Mouse (Mus musculus) G1E (cell line): Measurements from ENCODE around the gene Gm5108.

Experiments used
- CTCF ChIP-seq: IDR thresholded peaks from 2 replicates; pipeline ENCODE4 v1.5.1; 2012; ENCODE audit warnings: low read depth, low read length, inconsistent platforms, mixed read lengths
- GATA1 ChIP-seq: IDR thresholded peaks from 2 replicates; pipeline ENCODE4 v1.6.1; 2012; ENCODE audit warnings: borderline replicate concordance, low read length, inconsistent platforms, mixed read lengths
- GATA2 ChIP-seq: IDR thresholded peaks from 2 replicates; pipeline ENCODE4 v1.6.1; 2012; ENCODE audit warnings: low read depth, low read length, inconsistent platforms, borderline replicate concordance
- POLR2AphosphoS5 ChIP-seq: IDR thresholded peaks from 2 replicates; pipeline ENCODE4 v1.6.1; 2012; ENCODE audit warnings: low read depth, low read length, inconsistent platforms; ENCODE audit not compliant: insufficient replicate concordance

- TF ChIP-seq CTCF: no peak
- TF ChIP-seq GATA2: no peak
- TF ChIP-seq GATA1: no peak
- no peak for TF ChIP-seq POLR2AphosphoS5
These were observed 10.9 kb upstream of the Gm5108 start for GRCm38 (mm10) chr5:67930584-67930983.
